Mouse (Mus musculus) limb, embryonic 12.5 days (tissue): ENCODE data around the gene Zfp423. TPM values are rescaled to one million over a fixed set of nuclear protein-coding genes. Genes with fewer than 3 reads are reported as not detected.

Experiments
- ATAC-seq: fragments of 200-750 bp; cut with Nextera tagmentation; 2 replicates; pipeline ENCODE4 v1.8.0; 2017; ENCODE audit warnings: low read depth, moderate TSS enrichment; ENCODE audit not compliant: insufficient number of reproducible peaks, insufficient read depth, low FRiP score, low TSS enrichment
- H3K27ac ChIP-seq: fragments of 300-500 bp; sonication (generic); 2 replicates; pipeline ENCODE4 v1.5.1; 2016; ENCODE audit warnings: mild to moderate bottlenecking, moderate library complexity
- H3K27me3 ChIP-seq: fragments of 300-500 bp; sonication (generic); 2 replicates; pipeline ENCODE4 v1.6.1; 2016; ENCODE audit warnings: mild to moderate bottlenecking, moderate library complexity
- H3K36me3 ChIP-seq: fragments of 300-500 bp; sonication (generic); 2 replicates; pipeline ENCODE4 v1.6.1; 2016; ENCODE audit warnings: mild to moderate bottlenecking, moderate library complexity
- H3K4me1 ChIP-seq: fragments of 300-500 bp; sonication (generic); replicated peaks from 2 replicates; pipeline ENCODE4 v1.6.1; 2016
- H3K4me2 ChIP-seq: fragments of 300-500 bp; sonication (generic); 2 replicates; pipeline ENCODE4 v1.6.1; 2016; ENCODE audit warnings: mild to moderate bottlenecking, moderate library complexity
- H3K4me3 ChIP-seq: fragments of 300-500 bp; sonication (generic); replicated peaks from 2 replicates; pipeline ENCODE4 v1.5.1; 2016; ENCODE audit warnings: mild to moderate bottlenecking
- H3K9ac ChIP-seq: fragments of 300-500 bp; sonication (generic); replicated peaks from 2 replicates; pipeline ENCODE4 v1.6.1; 2016; ENCODE audit warnings: mild to moderate bottlenecking, moderate library complexity
- H3K9me3 ChIP-seq: fragments of 300-500 bp; sonication (generic); 2 replicates; pipeline ENCODE4 v1.6.1; 2016; ENCODE audit warnings: mild to moderate bottlenecking, moderate library complexity
- WGBS: fragments of 180-500 bp; shearing (Covaris S2); methylation state at CpG from one replicate; pipeline ENCODE4 v1.1.7; 2016; 5-methylcytosine and 5-hydroxymethylcytosine counted together
- polyA plus RNA-seq: library from polyadenylated mRNA; unstranded; fragments of >200 nt; fragmentation: Nextera tagmentation; extraction: Ambion mirVana; gene quantifications from 2 replicates; pipeline ENCODE4 v1.2.1, GENCODE M21; 2016

The Zfp423 gene
- polyA plus RNA-seq, 1 experiment from 2014 or later = 40.3 TPM

DNA sequence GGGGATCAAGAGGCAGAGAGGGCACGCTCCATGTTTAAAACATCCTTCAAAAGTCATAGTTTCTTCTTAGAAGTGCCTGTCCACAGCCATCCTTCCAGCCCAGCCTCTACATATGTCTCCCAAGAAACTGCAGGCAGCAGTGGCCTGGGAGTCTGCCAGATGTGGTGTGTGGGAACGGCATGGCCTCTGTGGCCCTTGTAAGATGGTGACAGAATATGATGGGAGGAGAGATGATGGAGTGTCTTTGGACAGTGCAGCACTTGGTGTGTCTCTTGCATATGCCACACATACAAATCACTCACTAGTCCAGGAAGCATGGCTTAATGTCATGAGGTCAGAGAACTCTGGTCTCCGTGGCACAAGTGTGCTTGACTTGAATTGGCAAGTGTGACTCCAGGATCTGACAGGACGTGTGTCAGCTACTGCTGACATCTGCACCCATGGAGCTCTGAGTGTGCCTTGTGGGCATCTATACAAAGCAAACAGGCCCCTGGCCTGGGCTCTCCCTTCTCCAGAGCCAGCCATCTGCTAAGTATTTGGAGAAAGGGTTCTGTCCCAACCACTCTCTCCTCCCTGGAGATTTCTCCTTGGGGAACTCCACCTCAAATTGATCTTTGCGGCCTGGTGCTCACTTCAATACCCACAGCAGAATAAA lies 313.4 kb downstream of the Zfp423 start:
- Histone ChIP-seq H3K4me1 (peaks cover 20% of the 10 kb centered on the region), H3K4me3 (no peak overlapping the region), H3K27ac (0 out of 2 replicates have a peak overlapping the region, but pooled peaks have one; percentile 24), H3K9ac (no peak overlapping the region), H3K27me3 (no peaks in the 10 kb centered on the region), H3K36me3 (no peaks in the 10 kb centered on the region), H3K4me2 (no peak overlapping the region), H3K9me3 (no peaks in the 10 kb centered on the region)
- 75% methylated on average over 5 of the region's 5 CpGs for WGBS
- no peak for ATAC-seq

DNA sequence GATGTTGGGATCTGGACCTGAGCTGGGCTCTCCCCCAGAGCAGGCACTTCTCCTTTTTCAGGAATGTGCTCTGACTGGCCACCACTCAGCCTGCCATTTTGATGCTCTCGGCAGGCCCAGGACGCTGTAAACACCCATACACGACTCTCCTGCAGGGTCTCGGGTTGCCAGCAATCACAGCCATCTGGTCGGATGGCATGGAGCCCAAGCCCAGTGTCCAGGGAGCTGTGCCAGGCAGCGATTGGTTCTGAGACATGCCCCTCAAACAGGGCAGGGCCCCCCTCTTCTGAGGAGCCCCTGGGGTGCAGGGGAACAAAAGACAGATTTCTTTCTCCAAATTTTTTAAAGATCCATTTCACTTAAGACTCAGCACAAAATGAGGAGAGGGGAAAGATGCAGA lies 314.0 kb downstream of the Zfp423 start:
- H3K27ac ChIP-seq = peak overlapping the region; percentile 24; the same call in 1 of the 2 replicates
- WGBS = 17% methylated on average over 6 of the region's 6 CpGs
- H3K9me3 ChIP-seq = no peaks in the 10 kb centered on the region
- H3K36me3 ChIP-seq = no peaks in the 10 kb centered on the region
- ATAC-seq = 0 out of 2 replicates have a peak, but pooled peaks have one; percentile 33
- H3K4me3 ChIP-seq = no peak overlapping the region
- H3K9ac ChIP-seq = no peak overlapping the region
- H3K4me1 ChIP-seq = peaks cover 20% of the 10 kb centered on the region
- 0 out of 2 replicates have a peak overlapping the region, but pooled peaks have one; percentile 11 for H3K4me2 ChIP-seq
- H3K27me3 ChIP-seq = no peaks in the 10 kb centered on the region

DNA sequence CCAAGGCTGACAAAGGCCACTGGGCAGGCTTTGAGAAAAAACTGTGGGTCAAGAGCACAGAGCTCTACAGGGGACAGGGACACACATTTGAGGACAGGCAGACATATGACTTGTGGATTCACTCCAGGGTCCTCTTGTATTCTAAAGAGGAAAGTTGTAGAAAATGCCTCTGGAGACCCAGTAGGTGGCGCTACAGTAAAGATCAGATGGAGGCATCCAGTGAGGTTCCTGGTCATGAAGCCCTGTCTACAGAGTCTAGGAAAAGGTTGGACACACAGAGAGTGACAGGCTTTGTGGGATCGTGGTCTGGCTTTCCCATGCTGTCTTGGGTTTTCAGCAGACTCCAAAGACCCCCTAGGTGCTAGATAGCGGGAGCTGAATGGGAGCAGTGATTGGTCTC lies 318.5 kb downstream of the Zfp423 start:
- Histone ChIP-seq H3K27ac (no peak overlapping the region), H3K4me3 (no peak overlapping the region), H3K9me3 (no peaks in the 10 kb centered on the region), H3K36me3 (no peaks in the 10 kb centered on the region), H3K4me1 (peaks cover 14% of the 10 kb centered on the region), H3K27me3 (no peaks in the 10 kb centered on the region), H3K4me2 (no peak overlapping the region), H3K9ac (no peak overlapping the region)
- no peak for ATAC-seq
- 27% methylated on average over 3 of the region's 3 CpGs for WGBS

DNA sequence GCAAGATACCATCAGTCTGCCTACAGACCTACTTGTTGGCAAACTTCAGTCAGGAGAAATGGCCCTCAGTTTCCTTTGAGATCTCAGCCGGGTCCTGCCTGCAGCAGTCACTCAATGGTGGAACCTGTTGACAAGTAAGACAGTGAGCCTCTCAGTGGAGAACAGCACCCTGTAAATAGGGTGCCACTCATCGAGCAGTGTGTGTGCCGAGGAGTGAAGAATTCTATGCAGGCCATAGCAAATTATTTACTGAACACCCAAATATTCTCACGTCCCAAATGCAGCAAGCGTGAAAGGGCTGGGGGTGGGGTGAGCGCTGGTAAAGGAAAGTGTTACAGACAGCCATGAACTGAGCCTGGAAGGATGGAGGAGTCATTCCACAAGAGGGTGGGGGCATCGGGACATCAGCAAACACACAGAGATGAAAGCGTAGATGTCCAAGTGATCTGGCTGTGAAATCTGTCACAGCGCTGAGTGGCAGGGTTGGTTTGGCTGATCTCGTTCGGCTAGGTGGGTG lies 323.1 kb downstream of the Zfp423 start:
- ATAC-seq = no peak
- Histone ChIP-seq H3K36me3 (no peaks in the 10 kb centered on the region), H3K27ac (no peak overlapping the region), H3K9ac (no peak overlapping the region), H3K9me3 (no peaks in the 10 kb centered on the region), H3K4me2 (no peak overlapping the region), H3K27me3 (no peaks in the 10 kb centered on the region), H3K4me1 (no peaks in the 10 kb centered on the region), H3K4me3 (no peak overlapping the region)
- 83% methylated on average over 11 of the region's 11 CpGs for WGBS

DNA sequence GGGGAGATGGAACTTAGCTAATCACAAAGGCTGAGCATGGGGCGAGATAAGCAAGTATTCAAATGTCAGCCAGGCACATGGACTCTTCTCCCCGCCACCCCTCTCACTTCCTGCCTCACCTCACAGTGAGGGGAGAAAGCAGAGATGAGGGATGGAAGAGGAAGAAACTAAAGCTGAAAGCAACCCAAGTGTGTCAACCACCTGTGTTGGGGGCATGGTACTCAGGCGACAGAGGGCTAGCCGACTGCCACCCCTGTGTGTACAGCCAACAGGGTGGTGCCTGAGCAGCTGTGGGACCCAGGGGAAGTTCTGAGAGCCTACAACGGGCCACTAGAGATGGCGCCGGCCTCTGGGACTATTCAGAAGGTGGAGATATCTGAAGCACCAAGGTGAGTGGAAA lies 327.6 kb downstream of the Zfp423 start:
- Histone ChIP-seq H3K27me3 (no peaks in the 10 kb centered on the region), H3K4me1 (0 out of 2 replicates have a peak, but pooled peaks cover 5% of the 10 kb centered on the region), H3K4me2 (no peak overlapping the region), H3K4me3 (no peak overlapping the region), H3K27ac (no peak overlapping the region), H3K9me3 (no peaks in the 10 kb centered on the region), H3K36me3 (no peaks in the 10 kb centered on the region), H3K9ac (no peak overlapping the region)
- ATAC-seq = no peak
- WGBS = 88% methylated on average over 7 of the region's 7 CpGs

DNA sequence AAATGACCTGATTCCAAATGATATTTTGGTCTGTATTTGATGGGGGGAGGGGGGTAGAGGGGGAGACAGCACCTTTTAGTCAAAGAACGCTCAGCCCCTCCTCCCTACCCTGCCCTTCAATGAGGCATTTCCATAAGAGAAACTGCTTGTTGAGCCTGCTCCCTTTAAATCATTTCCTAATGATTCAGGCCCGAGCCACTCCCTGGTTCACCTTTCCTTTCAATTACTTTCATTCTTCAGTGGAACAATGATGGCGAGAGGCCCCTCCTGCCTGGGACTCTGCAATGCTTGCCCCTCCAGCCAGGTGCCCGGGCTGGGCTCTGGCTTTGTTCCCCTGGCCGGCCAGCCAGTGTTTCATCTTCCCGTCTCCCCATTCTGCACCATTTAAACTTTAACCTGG lies 329.7 kb downstream of the Zfp423 start:
- 35% methylated on average over 6 of the region's 6 CpGs for WGBS
- no peaks in the 10 kb centered on the region for H3K36me3 ChIP-seq
- no peak overlapping the region for H3K27ac ChIP-seq
- ATAC-seq = no peak
- 0 out of 2 replicates have a peak, but pooled peaks cover 5% of the 10 kb centered on the region for H3K4me1 ChIP-seq
- no peaks in the 10 kb centered on the region for H3K27me3 ChIP-seq
- no peak overlapping the region for H3K4me2 ChIP-seq
- H3K4me3 ChIP-seq = no peak overlapping the region
- H3K9ac ChIP-seq = no peak overlapping the region
- no peaks in the 10 kb centered on the region for H3K9me3 ChIP-seq

DNA sequence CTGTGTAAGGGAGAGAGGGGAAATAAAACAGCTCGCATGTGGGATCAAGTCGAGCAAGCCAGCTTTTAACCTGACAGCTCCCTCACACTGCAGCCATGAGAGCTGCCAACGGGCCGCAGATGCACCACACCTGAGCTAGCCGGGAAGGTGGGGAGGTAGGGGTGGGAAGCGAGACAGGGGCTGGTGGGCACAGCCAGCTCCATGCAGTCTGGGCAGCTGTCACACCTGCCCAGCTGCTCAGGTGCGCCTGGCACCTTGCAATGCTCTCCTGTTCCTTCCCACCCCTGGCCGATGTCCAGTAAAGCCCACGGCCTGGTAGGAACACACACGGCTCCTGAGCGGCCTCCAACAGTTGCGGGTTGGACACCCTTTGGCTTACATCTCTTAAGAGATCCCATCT lies 338.2 kb downstream of the Zfp423 start:
- no peak overlapping the region for H3K4me2 ChIP-seq
- no peak for ATAC-seq
- no peak overlapping the region for H3K4me3 ChIP-seq
- no peaks in the 10 kb centered on the region for H3K36me3 ChIP-seq
- H3K9me3 ChIP-seq = no peaks in the 10 kb centered on the region
- no peak overlapping the region for H3K9ac ChIP-seq
- no peaks in the 10 kb centered on the region; the same call in 1 of the 2 replicates for H3K27me3 ChIP-seq
- 82% methylated on average over 12 of the region's 12 CpGs for WGBS
- H3K27ac ChIP-seq = no peak overlapping the region
- 0 out of 2 replicates have a peak, but pooled peaks cover 3% of the 10 kb centered on the region for H3K4me1 ChIP-seq

DNA sequence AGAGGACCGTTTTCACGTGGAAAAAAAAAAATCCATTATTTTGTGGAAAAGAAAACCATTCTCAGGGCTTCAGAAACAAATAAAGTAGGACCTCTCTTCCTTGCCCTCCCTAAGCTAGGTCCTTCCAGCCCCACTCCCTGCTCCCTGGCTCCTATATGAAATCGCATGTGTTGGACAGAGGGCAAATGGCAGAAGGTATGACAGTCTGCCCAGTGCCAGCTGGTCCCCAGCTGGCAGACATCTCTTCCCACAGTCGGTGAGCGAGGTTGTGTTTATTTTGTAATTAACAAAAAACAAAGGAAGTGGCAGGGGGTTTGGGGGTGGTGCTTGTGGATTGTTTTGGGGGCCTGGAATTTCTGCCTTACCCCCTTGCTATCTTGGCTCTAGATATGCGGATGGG lies 339.2 kb downstream of the Zfp423 start:
- no peak overlapping the region for H3K9ac ChIP-seq
- 67% methylated on average over 6 of the region's 6 CpGs for WGBS
- no peak for ATAC-seq
- H3K36me3 ChIP-seq = no peaks in the 10 kb centered on the region
- H3K4me2 ChIP-seq = no peak overlapping the region
- H3K27me3 ChIP-seq = peaks cover 5% of the 10 kb centered on the region; the same call in 1 of the 2 replicates
- H3K4me1 ChIP-seq = 0 out of 2 replicates have a peak, but pooled peaks cover 3% of the 10 kb centered on the region
- no peak overlapping the region for H3K4me3 ChIP-seq
- H3K9me3 ChIP-seq = no peaks in the 10 kb centered on the region
- no peak overlapping the region for H3K27ac ChIP-seq

DNA sequence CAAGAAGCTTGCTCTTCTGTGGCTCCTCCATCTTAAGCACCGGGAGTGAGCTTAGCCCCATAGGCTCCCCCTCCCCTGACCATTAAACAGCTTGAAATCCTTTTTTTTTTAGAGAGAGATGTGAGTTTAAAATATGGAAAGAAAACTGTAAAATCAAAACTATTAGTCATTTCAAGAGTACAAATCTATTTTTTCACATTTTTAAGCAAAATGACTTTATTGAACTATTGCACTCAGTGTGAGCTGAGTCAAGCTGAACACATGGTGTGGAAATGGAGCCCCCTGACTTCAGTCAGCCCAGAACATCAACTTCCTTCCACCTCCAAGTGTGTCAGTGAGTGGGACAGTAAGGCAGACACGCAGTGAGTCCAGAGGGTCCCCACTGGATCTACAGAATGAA lies 339.9 kb downstream of the Zfp423 start:
- Histone ChIP-seq H3K4me2 (no peak overlapping the region), H3K4me1 (0 out of 2 replicates have a peak, but pooled peaks cover 3% of the 10 kb centered on the region), H3K27me3 (peaks cover 5% of the 10 kb centered on the region; the same call in 1 of the 2 replicates), H3K9me3 (no peaks in the 10 kb centered on the region), H3K9ac (no peak overlapping the region), H3K36me3 (no peaks in the 10 kb centered on the region), H3K27ac (no peak overlapping the region), H3K4me3 (no peak overlapping the region)
- ATAC-seq = no peak
- WGBS = 63% methylated on average over 2 of the region's 2 CpGs

DNA sequence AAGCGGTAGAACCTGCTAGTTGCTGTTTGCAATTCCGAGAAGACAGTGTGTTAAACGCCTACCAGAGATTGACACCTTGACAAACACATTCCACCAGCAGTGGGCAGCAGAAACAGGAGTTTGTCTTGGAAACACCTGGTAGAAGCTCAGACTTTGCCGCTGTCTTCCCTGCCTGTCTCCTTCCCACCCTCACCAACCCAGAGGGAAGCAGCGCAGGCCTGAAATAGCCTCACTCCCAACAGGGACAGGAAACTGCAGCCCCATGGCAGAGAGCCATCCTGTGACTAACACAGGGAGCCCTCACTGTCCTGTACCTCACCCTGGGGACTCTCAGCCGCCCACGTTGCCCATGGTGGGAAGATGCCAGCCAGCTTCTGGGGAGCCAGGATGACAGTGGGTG lies 340.3 kb downstream of the Zfp423 start:
- 48% methylated on average over 7 of the region's 7 CpGs for WGBS
- Histone ChIP-seq H3K36me3 (no peaks in the 10 kb centered on the region), H3K9ac (no peak overlapping the region), H3K4me1 (0 out of 2 replicates have a peak, but pooled peaks cover 3% of the 10 kb centered on the region), H3K27ac (no peak overlapping the region), H3K9me3 (no peaks in the 10 kb centered on the region), H3K27me3 (peaks cover 5% of the 10 kb centered on the region; the same call in 1 of the 2 replicates), H3K4me2 (no peak overlapping the region), H3K4me3 (no peak overlapping the region)
- no peak for ATAC-seq

DNA sequence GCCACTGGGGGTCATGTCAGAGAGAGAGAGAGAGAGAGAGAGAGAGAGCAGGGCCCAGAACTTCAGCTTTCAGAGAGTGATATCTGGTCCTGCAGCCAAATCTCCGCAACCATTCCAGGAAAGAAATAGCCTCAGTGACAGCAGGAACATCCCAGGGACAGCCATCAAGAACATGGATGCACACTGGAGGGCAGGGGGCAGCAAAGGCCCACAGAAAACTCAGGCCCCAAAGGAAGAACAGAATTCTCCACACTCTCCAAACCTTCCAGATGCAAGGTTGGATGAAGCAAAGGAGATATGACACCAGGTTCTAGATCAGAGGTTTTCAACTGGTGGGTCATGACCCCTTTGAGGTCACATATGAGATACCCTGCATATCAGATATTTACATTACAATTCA lies 345.7 kb downstream of the Zfp423 start:
- 72% methylated on average over 1 of the region's 1 CpGs for WGBS
- H3K4me3 ChIP-seq = no peak overlapping the region
- peaks cover 5% of the 10 kb centered on the region; the same call in 1 of the 2 replicates for H3K27me3 ChIP-seq
- no peaks in the 10 kb centered on the region for H3K9me3 ChIP-seq
- ATAC-seq = no peak
- H3K36me3 ChIP-seq = no peaks in the 10 kb centered on the region
- no peak overlapping the region for H3K27ac ChIP-seq
- H3K4me2 ChIP-seq = no peak overlapping the region
- no peak overlapping the region for H3K9ac ChIP-seq
- peaks cover 4% of the 10 kb centered on the region; the same call in 1 of the 2 replicates for H3K4me1 ChIP-seq
